Mouse (Mus musculus): ENCODE measurements around the gene Nhsl2. TPM values are rescaled to one million over a fixed set of nuclear protein-coding genes. Genes with fewer than 3 reads are reported as not detected.
A peak's percentile ranks its signal among the peaks of the same experiment; 100 is the strongest.

Gene Nhsl2
- polyA plus RNA-seq, 1 experiment from 2014 or later: 30.5 TPM

GRCm38 (mm10) chrX:102067118-102067517, 217.9 kb downstream of the Nhsl2 start:
- H3K27me3 ChIP-seq (ENCODE audit: insufficient read depth, poor library complexity, severe bottlenecking): peaks cover 26% of the 10 kb centered on the region
- DNase-seq (ENCODE audit: low spot score): peak; percentile 3
- H3K4me3 ChIP-seq: no peak overlapping the region
- no peak overlapping the region for H3K27ac ChIP-seq
- H3K36me3 ChIP-seq: no peaks in the 10 kb centered on the region
- 74% methylated on average over 6 of the region's 6 CpGs for WGBS
- H3K9me3 ChIP-seq: no peaks in the 10 kb centered on the region
- peaks cover 35% of the 10 kb centered on the region for H3K4me1 ChIP-seq

GRCm38 (mm10) chrX:102068811-102069540, 219.8 kb downstream of the Nhsl2 start:
- H3K27me3 ChIP-seq (ENCODE audit: insufficient read depth, poor library complexity, severe bottlenecking): peaks cover 33% of the 10 kb centered on the region
- peaks cover 34% of the 10 kb centered on the region for H3K4me1 ChIP-seq
- DNase-seq (ENCODE audit: low spot score): peak; percentile 59
- WGBS: 87% methylated on average over 24 of the region's 24 CpGs
- no peak overlapping the region for H3K4me3 ChIP-seq
- no peak overlapping the region for H3K27ac ChIP-seq
- peaks cover 8% of the 10 kb centered on the region; the same call in 1 of the 2 replicates for H3K36me3 ChIP-seq
- H3K9me3 ChIP-seq: no peaks in the 10 kb centered on the region

GRCm38 (mm10) chrX:102070591-102071471, 221.6 kb downstream of the Nhsl2 start, which contains the start of gene Rtl5:
Rtl5 (minus strand) TSS chrX:102071304.
- Histone ChIP-seq H3K4me1 (peaks cover 21% of the 10 kb centered on the region), H3K27me3 (ENCODE audit: insufficient read depth, poor library complexity, severe bottlenecking) (peaks cover 34% of the 10 kb centered on the region), H3K36me3 (peaks cover 13% of the 10 kb centered on the region; the same call in 1 of the 2 replicates), H3K9me3 (no peaks in the 10 kb centered on the region), H3K4me3 (peak within 1 kb of the TSS; percentile 61), H3K27ac (peak within 1 kb of the TSS; percentile 79)
- DNase-seq (ENCODE audit: low spot score): peak; percentile 92
- WGBS: 18% methylated on average over 61 of the region's 61 CpGs

DNA sequence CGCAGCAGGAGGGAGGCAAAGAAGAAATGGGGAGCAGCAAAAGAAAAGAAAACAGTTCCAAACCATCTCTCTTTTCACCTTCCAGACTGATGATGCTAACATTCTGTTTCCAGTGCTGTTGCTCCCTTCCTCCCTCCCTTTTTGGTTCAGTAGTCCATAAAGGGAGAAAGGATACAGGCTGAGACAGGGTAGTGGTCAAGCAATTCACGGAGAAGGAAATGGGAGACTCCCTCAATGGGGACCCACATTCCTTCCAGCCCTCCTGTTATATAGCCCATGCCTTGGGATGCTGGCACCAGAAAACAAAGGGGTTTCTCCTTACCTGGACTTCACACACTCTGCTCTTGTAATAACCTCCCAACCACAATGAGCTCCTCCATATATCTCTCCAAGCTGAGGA, 222.3 kb downstream of the Nhsl2 start:
- H3K36me3 ChIP-seq: peaks cover 13% of the 10 kb centered on the region; the same call in 1 of the 2 replicates
- peaks cover 34% of the 10 kb centered on the region for H3K27me3 ChIP-seq (ENCODE audit: insufficient read depth, poor library complexity, severe bottlenecking)
- WGBS: 28% methylated on average over 2 of the region's 2 CpGs

DNA sequence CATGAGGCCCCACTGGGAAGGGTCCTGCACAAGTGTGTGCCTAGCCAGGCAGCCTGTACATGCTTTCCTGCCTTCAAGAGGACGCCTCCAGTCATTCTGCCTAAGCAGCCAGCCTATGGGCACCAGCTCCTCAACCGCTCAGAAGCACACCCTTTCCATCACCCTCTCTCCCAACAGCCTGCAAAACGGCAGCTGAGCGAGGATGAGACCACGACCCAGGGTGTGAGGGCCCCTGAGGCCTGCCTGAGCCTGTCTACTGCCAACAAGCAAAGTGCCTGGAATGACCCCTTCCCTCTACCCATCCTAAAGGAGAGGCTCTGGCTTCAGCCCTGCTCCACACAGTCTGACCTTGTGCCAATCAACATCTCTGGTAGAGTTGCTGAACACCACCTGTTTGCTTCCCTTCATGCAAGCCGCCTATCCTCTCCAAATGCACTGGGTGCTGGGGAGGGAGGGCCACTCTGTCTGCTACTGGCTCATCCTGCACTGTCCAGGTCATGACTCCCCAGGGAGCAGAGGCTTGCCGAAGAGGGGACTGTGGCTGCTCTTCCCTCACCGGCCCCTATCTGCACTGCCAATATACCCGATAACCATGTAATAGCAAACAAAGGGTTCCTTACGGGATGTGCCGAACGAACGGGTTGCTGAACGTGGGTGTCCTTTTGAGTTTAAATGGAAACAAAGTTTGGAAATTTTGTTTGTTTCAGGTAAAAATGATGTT, 224.6 kb downstream of the Nhsl2 start:
- peak; percentile 62 for DNase-seq (ENCODE audit: low spot score)
- Histone ChIP-seq H3K36me3 (peaks cover 27% of the 10 kb centered on the region), H3K9me3 (no peaks in the 10 kb centered on the region), H3K4me1 (peaks cover 14% of the 10 kb centered on the region), H3K27me3 (ENCODE audit: insufficient read depth, poor library complexity, severe bottlenecking) (peaks cover 34% of the 10 kb centered on the region), H3K4me3 (no peak overlapping the region), H3K27ac (no peak overlapping the region)
- 83% methylated on average over 14 of the region's 14 CpGs for WGBS

More for the DNA sequence above, 222.3 kb downstream of the Nhsl2 start:
- H3K27ac ChIP-seq: peak overlapping the region; percentile 79
- H3K4me1 ChIP-seq: peaks cover 17% of the 10 kb centered on the region
- DNase-seq (ENCODE audit: low spot score): no peak
- peak overlapping the region; percentile 61 for H3K4me3 ChIP-seq
- H3K9me3 ChIP-seq: no peaks in the 10 kb centered on the region

- DNase-seq (ENCODE audit: low spot score): no peak
- peaks cover 34% of the 10 kb centered on the region for H3K36me3 ChIP-seq
- no peak overlapping the region for H3K4me3 ChIP-seq
- H3K4me1 ChIP-seq: peaks cover 14% of the 10 kb centered on the region
- no peaks in the 10 kb centered on the region for H3K9me3 ChIP-seq
- no peak overlapping the region for H3K27ac ChIP-seq
- peaks cover 29% of the 10 kb centered on the region for H3K27me3 ChIP-seq (ENCODE audit: insufficient read depth, poor library complexity, severe bottlenecking)
- WGBS: 68% methylated on average over 5 of the region's 5 CpGs
Observed at GRCm38 (mm10) chrX:102074435-102074834, 225.2 kb downstream of the Nhsl2 start.

GRCm38 (mm10) chrX:102075158-102075557, 226.0 kb downstream of the Nhsl2 start:
- peaks cover 39% of the 10 kb centered on the region for H3K36me3 ChIP-seq
- DNase-seq (ENCODE audit: low spot score): no peak
- 89% methylated on average over 4 of the region's 4 CpGs for WGBS
- H3K9me3 ChIP-seq: no peaks in the 10 kb centered on the region
- H3K27ac ChIP-seq: no peak overlapping the region
- no peak overlapping the region for H3K4me3 ChIP-seq
- peaks cover 29% of the 10 kb centered on the region for H3K27me3 ChIP-seq (ENCODE audit: insufficient read depth, poor library complexity, severe bottlenecking)
- H3K4me1 ChIP-seq: peaks cover 7% of the 10 kb centered on the region

- no peaks in the 10 kb centered on the region for H3K4me1 ChIP-seq
- H3K36me3 ChIP-seq: peaks cover 39% of the 10 kb centered on the region
- DNase-seq (ENCODE audit: low spot score): peak; percentile 16
- H3K9me3 ChIP-seq: no peaks in the 10 kb centered on the region
- H3K4me3 ChIP-seq: no peak overlapping the region
- H3K27me3 ChIP-seq (ENCODE audit: insufficient read depth, poor library complexity, severe bottlenecking): peaks cover 19% of the 10 kb centered on the region; the same call in 1 of the 2 replicates
- H3K27ac ChIP-seq: no peak overlapping the region
- 89% methylated on average over 7 of the region's 7 CpGs for WGBS
Observed at GRCm38 (mm10) chrX:102076886-102077765, 227.9 kb downstream of the Nhsl2 start.

DNA sequence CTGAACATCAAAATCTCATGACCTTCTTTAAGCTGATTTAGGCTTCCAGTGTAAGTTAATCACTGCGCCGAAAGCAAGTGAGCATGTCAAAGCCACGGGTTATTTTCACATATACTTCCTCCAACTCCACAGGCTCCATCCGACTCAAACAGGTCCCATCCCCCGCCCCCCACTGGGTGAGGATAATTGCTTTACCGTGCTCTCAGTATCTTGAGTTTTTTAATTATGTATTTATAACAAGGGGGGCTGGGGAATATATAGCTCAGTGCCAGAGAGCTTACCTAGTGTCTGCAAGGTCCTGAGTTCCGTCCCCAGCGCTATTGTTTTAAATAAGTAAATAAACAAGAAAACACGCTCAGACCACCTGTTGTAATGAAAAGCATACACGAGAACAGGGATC, 231.9 kb downstream of the Nhsl2 start:
- WGBS: 75% methylated on average over 10 of the region's 10 CpGs
- H3K36me3 ChIP-seq: peaks cover 38% of the 10 kb centered on the region

GRCm38 (mm10) chrX:102081573-102082279, 232.5 kb downstream of the Nhsl2 start:
- H3K27ac ChIP-seq: no peak overlapping the region

More for the DNA sequence above, 231.9 kb downstream of the Nhsl2 start:
- DNase-seq (ENCODE audit: low spot score): no peak
- Histone ChIP-seq H3K27me3 (ENCODE audit: insufficient read depth, poor library complexity, severe bottlenecking) (peaks cover 15% of the 10 kb centered on the region; the same call in 1 of the 2 replicates), H3K4me1 (no peaks in the 10 kb centered on the region), H3K27ac (no peak overlapping the region), H3K9me3 (no peaks in the 10 kb centered on the region), H3K4me3 (no peak overlapping the region)

DNA sequence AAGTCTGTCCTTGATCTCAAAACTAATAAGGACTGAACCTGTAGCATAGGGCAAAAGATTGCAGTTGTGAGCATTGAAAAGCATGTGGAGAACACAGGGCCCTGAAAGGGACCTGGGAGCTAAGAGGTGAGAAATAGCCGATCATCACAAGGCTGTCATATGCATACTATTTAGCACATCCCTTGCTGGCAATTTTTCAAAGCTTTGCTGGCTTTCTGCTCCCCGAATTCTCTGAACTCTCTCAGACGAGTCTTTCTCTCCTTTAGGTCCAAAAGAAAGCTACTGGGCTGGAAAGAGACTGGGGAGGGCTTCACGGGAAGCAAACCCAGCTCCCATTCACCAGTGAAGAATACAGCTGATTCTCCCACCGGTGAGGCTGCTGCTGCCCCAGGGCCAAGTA, 233.2 kb downstream of the Nhsl2 start:
- Histone ChIP-seq H3K4me3 (no peak overlapping the region), H3K9me3 (no peaks in the 10 kb centered on the region), H3K36me3 (peaks cover 38% of the 10 kb centered on the region), H3K27ac (no peak overlapping the region), H3K27me3 (ENCODE audit: insufficient read depth, poor library complexity, severe bottlenecking) (peaks cover 21% of the 10 kb centered on the region; the same call in 1 of the 2 replicates), H3K4me1 (no peaks in the 10 kb centered on the region)
- 60% methylated on average over 5 of the region's 5 CpGs for WGBS
- no peak for DNase-seq (ENCODE audit: low spot score)

More at GRCm38 (mm10) chrX:102081573-102082279, 232.5 kb downstream of the Nhsl2 start:
- H3K36me3 ChIP-seq: peaks cover 38% of the 10 kb centered on the region
- H3K4me1 ChIP-seq: no peaks in the 10 kb centered on the region
- H3K4me3 ChIP-seq: no peak overlapping the region
- 59% methylated on average over 7 of the region's 7 CpGs for WGBS
- H3K9me3 ChIP-seq: no peaks in the 10 kb centered on the region
- no peak for DNase-seq (ENCODE audit: low spot score)
- H3K27me3 ChIP-seq (ENCODE audit: insufficient read depth, poor library complexity, severe bottlenecking): peaks cover 20% of the 10 kb centered on the region; the same call in 1 of the 2 replicates

Measured in heart, embryonic 10.5 days (tissue).